Mouse (Mus musculus): ENCODE results near the gene Ncapd2.
"Not testable (repeated sequence)": the region's sequence is repeated elsewhere in the genome, so short reads cannot be mapped to it uniquely, and the experiment has no call there.

The Ncapd2 gene

GRCm38 (mm10) chr6:125163801-125164657 lies 27.5 kb downstream of the Ncapd2 start:
- no peak for DNase-seq

DNA sequence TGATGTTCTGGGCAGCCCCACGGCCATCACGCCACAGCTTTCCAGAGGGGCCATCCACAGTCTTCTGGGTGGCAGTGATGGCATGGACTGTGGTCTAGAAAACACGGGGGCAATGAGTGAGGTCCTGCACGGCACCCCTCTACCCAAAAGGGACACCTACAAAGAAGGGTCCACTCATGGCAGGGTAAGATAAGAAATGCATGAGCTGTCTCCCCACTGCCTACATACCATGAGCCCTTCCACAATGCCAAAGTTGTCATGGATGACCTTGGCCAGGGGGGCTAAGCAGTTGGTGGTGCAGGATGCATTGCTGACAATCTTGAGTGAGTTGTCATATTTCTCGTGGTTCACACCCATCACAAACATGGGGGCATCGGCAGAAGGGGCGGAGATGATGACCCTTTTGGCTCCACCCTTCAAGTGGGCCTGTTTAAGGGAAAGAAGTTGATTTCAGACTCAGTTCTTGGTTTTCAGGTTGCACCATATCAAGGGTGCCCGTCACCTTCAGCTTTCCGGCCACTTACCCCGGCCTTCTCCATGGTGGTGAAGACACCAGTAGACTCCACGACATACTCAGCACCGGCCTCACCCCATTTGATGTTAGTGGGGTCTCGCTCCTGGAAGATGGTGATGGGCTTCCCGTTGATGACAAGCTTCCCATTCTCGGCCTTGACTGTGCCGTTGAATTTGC lies 28.7 kb downstream of the Ncapd2 start:
- DNase-seq: not testable (repeated sequence)

- peak; percentile 47 to 73 for DNase-seq
Measured at GRCm38 (mm10) chr6:125161971-125162370, 29.5 kb downstream of the Ncapd2 start.

DNA sequence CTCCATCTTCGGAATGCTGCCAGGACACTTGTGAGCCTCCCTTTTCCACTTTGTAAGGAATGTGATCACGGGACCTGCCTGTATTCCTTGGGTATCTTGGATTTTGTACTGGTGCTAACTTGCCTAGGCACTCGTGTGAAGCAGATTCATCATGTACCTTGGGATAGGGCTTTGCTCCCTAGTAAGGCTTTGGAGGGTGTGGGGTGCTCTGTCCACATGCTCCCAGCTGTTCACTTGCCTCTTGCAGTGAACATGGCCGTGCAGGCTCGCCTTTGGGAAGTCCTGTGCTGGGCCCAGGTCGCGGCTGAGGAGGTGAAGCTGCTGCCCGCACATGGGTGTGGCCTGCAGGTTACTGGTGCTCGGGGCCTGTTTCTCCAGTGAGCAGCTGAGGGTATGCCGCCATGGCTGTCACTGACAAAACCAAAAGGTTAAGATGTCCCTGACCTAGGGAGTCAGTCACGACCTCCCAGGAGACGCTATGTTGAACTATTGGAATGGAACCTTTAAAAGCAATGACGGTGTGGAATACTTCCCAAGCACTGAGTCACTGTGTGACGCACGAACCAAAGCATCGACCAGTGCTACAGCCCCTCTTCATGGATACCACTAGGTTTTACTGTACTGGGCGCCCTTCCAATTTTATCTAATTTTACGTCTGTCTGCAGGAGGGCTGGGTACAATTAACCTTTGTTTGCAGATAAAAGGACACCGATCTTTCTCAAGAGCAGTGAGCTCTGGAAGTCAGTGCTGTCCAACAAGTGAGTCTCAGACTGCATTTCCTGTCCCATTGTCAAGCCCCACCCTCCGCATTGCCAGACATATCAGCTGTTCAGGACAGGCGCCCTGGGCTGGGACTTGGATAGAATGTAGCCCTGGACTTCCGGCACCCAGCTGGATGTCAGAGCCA lies 30.4 kb downstream of the Ncapd2 start:
- no peak for DNase-seq

- DNase-seq: no peak
Measured at GRCm38 (mm10) chr6:125160558-125160853, 31.0 kb downstream of the Ncapd2 start.

- DNase-seq: no peak
Measured at GRCm38 (mm10) chr6:125159773-125160557, 31.5 kb downstream of the Ncapd2 start.

DNA sequence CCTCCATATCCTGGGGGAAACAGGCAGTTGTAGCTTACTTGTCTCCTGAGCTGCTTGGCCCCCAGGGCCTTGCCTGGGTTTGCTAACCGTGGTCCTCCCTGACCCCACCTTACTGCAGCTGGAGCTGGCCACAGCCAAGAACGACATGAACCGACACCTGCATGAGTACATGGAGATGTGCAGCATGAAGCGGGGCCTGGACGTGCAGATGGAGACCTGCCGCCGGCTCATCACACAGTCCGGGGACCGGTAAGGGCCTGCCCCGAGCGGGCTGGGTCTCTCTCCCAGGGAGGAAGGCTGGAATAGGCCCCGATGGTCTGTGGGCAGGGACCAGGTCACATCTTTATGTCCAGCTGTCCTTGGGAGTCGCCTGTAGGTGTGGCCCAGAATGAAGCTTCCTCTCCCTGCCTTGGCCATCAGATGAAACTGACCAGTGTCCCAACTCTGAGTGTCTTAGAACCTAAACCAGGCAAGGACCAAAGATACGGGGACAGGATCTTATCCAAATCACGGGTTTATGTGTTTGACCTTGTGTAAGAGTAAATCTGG lies 32.5 kb downstream of the Ncapd2 start:
- no peak for DNase-seq

GRCm38 (mm10) chr6:125156903-125157614 lies 34.4 kb downstream of the Ncapd2 start:
- no peak for DNase-seq

GRCm38 (mm10) chr6:125156491-125156890 lies 35.0 kb downstream of the Ncapd2 start:
- DNase-seq: no peak

- DNase-seq: no peak
Measured at GRCm38 (mm10) chr6:125155262-125155661, 36.2 kb downstream of the Ncapd2 start.

GRCm38 (mm10) chr6:125154550-125154949 lies 37.0 kb downstream of the Ncapd2 start:
- DNase-seq: no peak

- DNase-seq: no peak
Measured at GRCm38 (mm10) chr6:125153682-125154081, 37.8 kb downstream of the Ncapd2 start.

- DNase-seq: no peak
Measured at GRCm38 (mm10) chr6:125153018-125153389, 38.5 kb downstream of the Ncapd2 start.

- DNase-seq: no peak
Measured at GRCm38 (mm10) chr6:125152212-125153017, 39.1 kb downstream of the Ncapd2 start.

DNA sequence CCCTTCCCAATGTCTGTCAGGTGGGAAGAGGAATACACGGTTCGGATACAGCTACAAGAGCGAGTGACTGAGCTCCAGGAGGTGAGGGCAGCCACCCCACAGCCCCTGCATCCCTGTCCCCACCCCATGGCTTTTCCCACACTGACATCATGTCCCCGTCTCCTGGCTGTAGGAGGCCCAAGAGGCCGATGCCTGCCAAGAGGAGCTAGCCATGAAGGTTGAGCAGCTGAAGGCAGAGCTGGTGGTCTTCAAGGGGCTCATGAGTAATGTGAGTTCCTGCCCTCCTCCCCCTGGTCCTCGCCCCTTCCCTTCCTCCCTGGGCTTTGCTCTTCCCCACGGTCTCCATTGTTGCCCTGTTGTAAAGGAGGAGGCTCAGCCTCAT lies 41.9 kb downstream of the Ncapd2 start:
- DNase-seq: no peak

DNA sequence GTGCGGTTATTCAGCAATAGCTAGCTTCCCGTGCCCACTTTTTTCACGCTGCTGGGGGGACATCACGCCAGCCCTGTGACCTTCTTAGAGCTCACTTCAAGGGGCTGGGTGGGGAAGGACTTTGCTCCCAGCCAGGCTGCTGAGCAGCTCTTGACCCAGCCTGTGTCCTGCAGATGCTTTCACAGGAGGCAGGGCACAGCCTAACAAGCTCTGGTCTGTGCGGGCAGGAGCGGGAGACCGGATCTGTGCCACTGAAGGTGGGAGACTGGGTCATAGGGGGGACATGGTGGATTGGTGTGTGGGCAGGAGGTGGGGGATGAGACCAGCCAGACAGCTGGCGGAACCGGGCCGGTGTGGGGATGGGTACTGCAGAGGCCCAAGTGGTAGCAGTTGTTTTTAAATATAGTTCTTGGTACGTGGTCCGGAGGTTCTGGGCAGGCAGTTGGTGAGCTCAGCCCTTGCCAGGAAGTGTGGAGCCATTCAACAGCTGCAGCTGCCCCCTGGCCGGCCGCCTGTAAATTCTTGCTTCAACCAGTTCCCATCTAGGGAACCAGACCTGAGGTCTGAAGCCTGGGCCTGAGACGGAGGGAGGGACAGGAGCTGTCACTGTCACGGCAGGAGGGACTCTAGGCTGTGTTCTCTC lies 42.5 kb downstream of the Ncapd2 start:
- DNase-seq: no peak

DNA sequence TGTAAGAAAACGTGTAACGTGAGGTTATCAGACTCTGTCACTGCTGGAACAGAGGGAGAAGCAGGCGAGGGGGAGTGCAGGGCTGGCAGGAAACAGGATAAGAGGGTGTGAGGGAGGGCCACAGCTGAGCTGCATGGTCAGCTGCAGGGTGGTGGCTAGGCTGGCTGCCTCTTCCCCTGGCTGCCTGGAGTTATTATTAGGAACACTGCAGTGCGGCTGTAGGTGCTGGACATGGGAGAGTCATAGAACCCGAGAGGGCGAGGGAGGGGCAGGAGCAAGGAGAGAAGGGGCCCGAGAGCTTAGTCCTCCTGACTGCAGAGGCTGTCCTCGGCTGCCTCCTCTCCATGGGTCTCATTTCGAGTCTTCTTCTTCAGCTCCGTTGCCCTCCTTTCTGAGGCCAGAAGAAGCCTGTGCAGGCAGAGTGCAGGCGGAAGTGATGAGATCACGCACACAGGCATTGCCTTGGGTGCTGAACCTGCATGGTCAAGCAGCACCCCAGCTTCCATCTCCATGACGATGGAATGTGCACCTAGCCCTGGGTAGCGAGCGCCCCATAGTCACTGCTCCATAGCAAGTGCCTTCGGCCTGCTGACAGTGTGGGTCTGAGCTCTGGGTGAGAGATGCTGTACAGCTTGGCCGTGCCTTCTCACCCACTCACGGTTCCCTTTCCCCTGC lies 43.1 kb downstream of the Ncapd2 start:
- no peak for DNase-seq

- DNase-seq: no peak
Measured at GRCm38 (mm10) chr6:125147329-125147728, 44.2 kb downstream of the Ncapd2 start.

- no peak for DNase-seq
Measured at GRCm38 (mm10) chr6:125146797-125147196, 44.7 kb downstream of the Ncapd2 start.

DNA sequence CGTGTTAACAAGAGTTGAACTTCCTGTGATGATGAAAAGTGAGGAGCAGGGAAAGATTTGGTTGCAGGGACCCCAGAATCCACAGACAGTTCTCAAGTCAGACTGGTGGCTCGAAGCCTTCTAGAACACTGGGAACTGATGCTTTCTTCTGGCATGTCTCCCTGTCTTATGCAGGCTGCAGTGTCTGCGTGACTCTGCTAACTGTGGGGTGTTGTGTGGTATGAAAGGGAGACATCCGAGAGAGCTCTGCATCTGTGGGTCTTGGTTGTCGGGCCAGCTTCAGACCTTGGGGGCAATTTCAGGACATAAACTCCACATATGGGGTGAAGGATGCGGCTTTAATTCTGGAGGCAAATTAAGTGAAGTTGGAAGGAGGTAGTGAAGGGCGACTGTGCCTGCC lies 45.4 kb downstream of the Ncapd2 start:
- DNase-seq: no peak
